Mouse (Mus musculus) mature B cell (primary cell): Measurements from ENCODE around the gene Tmem9.

Source experiments
- in situ Hi-C: fragments of 300-500 bp; cut with MboI; formaldehyde crosslinking; loops from 2 replicates; pipeline ENCODE4 v1.14.3; 2019

Gene Tmem9

GRCm38 (mm10) chr1:136007211-136008158, at the start of gene Tmem9:
Tmem9 (plus strand) TSS chr1:136008150.
- in situ Hi-C loops = no loop called here

GRCm38 (mm10) chr1:135958483-135958882, 49.5 kb upstream of the Tmem9 start:
- in situ Hi-C loops = no loop called here

GRCm38 (mm10) chr1:135963177-135963576, 44.8 kb upstream of the Tmem9 start:
- in situ Hi-C loops = no loop called here

GRCm38 (mm10) chr1:135964561-135964960, 43.4 kb upstream of the Tmem9 start:
- in situ Hi-C loops = no loop called here

DNA sequence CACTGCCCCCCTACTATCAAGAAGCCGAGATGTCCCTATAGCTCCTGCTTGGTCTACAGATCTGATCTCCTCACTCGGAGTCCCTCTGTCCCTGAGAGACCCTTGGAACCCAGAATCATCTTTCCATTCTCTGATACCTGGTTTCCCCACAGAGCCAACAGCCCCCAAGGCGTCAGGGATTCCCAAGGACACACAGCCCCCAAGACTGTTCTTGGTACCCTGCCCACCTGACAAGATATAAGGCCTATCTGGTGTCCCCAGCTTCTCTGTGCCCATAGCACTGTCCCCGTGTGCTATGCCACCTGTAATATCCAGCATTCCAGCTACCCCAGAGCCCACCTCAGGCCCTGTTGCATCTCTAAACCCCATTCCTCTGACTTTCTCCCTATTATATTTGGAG, 40.2 kb upstream of the Tmem9 start:
- in situ Hi-C loops = no loop called here

DNA sequence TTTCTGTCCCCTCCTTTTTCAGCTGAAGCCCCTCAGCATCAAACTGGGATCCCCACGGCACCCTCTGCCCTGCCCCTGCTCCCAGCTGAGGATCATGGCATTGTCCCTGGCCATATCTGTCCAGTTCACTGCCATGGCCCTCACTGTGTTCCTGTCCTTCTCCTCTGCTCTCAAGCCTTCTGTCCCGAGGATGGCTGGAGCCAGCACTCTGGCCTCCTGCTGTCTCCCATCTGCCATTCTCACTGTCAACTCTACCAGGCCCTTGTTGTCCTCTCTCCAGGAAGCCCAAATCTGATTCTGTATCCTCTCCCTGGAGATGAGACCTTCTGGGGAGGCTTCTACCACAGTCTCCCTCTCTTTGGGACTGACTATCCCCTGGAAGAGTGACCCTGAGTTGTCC, 37.5 kb upstream of the Tmem9 start:
- in situ Hi-C loops = no loop called here

GRCm38 (mm10) chr1:135972576-135972975, 35.4 kb upstream of the Tmem9 start:
- in situ Hi-C loops = no loop called here

DNA sequence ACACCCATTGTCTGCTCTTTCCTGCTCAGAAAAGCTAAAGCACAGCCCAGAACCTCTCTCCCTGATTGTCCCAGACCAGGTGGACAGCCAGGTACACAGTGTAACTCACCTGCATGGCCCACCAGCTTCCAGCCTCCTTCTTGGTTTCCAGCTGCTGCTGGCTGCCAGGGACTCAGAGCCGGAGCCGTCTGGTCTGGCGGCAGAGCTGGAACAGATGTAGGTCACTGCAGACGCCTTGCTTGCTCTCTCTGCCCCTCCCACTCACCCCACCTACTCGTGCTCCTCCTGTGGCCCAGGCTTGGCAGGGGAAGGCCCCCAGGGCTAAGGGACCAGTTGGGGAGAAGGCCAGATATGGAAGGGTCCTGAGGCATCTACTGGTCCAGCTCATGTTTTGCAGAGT, 23.8 kb upstream of the Tmem9 start:
- in situ Hi-C loops = no loop called here

- in situ Hi-C loops = no loop called here
Observed at GRCm38 (mm10) chr1:135989876-135990275, 18.1 kb upstream of the Tmem9 start.

- in situ Hi-C loops = no loop called here
Observed at GRCm38 (mm10) chr1:135993470-135993869, 14.5 kb upstream of the Tmem9 start.

- in situ Hi-C loops = no loop called here
Observed at GRCm38 (mm10) chr1:135997537-135997936, 10.4 kb upstream of the Tmem9 start.

- in situ Hi-C loops = no loop called here
Observed at GRCm38 (mm10) chr1:135999720-136000287, 8.1 kb upstream of the Tmem9 start.

GRCm38 (mm10) chr1:136001438-136001837, 6.5 kb upstream of the Tmem9 start:
- in situ Hi-C loops = no loop called here

DNA sequence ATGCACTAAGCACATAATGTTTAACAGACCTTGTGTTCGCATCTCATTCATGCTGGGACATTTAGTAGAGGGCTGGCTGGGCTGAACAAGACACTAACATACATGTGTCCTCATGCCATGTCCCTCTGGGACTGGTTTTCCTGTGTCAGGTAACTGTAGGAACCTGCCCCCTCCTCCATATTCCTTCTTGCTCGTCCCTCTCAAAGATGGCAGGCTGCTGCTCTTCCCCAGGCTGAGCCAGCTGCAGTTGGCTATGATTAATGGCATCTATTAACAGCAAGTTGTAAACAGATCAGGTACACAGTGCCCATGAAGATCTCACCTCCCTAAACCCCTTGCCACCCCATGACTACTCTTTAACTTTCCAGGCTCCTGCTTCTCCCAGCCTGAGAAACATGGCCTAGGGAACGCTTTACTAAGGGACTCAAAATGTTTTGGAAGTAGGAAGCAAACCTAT, 1.6 kb upstream of the Tmem9 start, which contains the start of gene Igfn1:
Igfn1 (minus strand) TSS at position 51 of the 457 bp plus-strand sequence.
- in situ Hi-C loops = no loop called here

DNA sequence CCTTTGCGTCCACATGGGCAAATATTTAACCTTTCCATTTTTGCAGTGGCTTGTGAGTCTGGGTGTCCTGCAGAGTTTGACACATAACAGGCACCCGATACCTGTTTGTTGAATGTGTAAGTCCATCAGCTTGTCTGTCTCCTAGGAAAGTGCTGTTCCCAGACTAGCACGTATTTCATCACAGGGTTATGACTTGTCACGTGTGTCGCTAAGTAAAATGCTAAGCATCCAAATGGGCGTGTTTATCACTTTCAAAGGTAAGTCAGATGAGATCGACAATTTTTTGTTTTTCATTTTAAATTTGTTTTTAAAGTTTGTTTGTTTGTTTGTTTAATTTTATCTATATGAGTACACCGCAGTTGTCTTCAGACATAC, 196 bp downstream of the Tmem9 start:
- in situ Hi-C loops = no loop called here

DNA sequence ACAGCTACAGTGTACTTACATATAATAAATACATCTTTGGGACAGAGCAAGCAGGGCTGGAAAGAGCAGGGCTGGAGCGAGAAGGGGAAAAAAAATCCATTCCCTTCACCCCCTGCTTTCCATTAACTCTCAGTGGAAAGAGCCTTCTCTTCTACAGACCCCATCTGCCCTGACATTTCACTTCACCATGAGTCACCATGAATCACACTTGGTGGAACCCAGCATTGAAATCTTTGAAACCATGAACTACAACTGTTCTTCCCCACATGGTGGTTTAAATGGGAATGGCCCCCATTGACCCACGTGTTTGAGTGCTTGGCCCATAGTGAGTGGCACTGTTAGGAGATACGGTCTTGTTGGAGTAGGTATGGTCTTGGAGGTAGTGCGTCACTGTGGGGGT, 2.3 kb downstream of the Tmem9 start:
- in situ Hi-C loops = no loop called here

DNA sequence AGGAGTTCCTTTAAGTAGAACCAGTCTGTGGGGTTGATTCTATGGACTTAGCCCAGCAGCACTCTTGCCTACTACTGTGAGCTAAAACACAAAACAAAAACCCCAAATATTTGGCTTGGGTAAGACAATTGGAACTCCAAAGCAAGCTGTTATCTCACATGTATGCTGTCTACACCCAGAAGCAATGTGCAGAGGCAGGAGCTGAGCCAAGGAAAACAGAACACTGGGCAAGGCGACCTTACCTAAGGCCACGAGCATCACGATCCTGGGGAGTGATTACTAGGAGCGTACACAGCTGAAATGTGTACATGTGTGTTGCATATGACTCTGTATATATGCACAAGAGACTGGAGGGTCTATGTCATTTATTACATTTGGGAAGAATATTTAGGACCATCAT, 5.6 kb downstream of the Tmem9 start:
- in situ Hi-C loops = no loop called here

DNA sequence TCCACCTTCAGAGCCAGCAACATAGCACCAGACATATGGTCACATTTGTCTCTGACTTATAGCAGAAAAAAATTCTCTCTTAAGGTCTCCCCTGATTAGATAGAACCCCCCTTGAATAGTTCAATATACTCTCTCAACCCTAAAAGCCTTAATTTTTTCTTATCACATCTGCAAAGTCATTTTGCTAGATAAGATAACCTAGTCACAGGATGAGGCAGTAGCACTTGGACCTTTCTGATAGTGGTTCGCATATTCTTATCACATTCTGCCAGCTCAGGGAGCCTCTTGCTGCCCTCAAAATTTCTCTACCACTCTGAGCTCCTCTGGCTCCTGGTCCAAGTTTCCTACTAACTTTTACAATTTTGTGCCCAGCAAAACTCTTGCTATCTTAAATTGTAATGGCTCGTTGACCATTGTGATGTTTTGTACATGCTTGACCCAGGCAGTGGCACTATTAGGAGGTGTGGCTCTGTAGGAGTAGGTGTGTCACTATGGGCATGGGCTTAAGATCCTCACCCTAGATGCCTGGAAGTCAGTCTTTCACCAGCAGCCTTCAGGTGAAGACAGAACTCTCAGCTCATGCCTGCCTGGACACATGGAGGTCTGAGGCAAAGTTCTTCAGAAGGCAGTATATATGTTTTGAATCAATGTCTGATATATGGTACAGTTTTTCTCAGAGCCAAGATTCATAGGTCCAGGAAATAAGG, 7.0 kb downstream of the Tmem9 start:
- in situ Hi-C loops = no loop called here

GRCm38 (mm10) chr1:136017307-136017706, 9.4 kb downstream of the Tmem9 start:
- in situ Hi-C loops = no loop called here

GRCm38 (mm10) chr1:136017907-136018313, 10.0 kb downstream of the Tmem9 start:
- in situ Hi-C loops = no loop called here

GRCm38 (mm10) chr1:136018390-136019189, 10.6 kb downstream of the Tmem9 start:
- in situ Hi-C loops = no loop called here

DNA sequence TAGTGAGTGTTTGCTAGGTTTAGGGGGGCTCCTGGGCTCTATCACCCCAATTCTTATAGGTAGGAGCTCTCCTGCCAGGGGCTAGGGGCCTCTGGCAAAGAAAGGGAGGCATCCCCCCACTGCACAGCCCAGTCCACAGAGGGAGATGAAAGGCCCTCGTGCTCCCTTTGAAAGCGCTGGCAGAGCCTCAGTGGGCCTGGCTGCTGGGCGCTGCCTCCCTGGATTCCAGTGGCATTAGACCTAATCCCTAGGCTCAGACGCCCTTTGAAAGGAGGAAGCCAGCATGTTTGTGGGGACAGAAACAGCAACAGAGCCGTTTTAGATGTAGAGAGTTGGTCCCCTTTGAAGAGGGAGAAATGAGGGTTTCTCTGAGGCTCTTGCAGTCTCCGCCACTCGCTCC, 22.3 kb downstream of the Tmem9 start:
- in situ Hi-C loops = no loop called here
